In the genomic region with DNA sequence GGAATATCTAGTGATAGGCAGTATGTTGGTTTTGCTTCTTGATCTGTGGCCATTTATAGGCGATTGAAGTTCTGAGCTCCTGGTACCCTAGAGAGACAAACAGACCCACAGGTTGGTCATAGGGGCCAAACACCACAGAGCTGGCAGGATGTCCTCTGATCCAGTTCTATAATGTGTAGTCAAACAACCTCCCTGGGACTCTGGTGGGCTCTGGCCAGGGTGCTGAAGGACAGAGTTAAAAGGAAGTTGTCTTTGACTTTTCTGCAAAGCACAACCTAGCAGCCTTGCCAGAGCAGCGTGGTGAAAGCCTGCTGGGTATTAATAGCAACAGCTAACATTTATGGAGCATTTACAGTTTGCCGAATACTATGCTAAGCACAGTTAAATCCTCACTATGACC, we compare ENCODE assay signal across 19 mouse cellular contexts.
DNase-seq lines count a peak whose midpoint lies in the region; ATAC-seq and TF ChIP-seq lines count a peak whose summit lies in the region.
"Had no signal": no experiment of that assay in that cellular context is flagged by ENCODE, and none has a peak within 500 bp of the region (broad histone marks: within the 10 kb centered on the region; RNA-seq: fewer than 3 reads in every experiment).

No protein-coding gene starts in this region.

- no peak for ATAC-seq in embryonic facial prominence, embryonic 11.5 days (replicated peaks; ENCODE audit: insufficient number of reproducible peaks, low FRiP score, low TSS enrichment, low read depth)
- no peak for ATAC-seq in embryonic facial prominence, embryonic 14.5 days (ENCODE audit: low read depth)
- ATAC-seq: midbrain, embryonic 13.5 days; Patski had no signal

- no peaks in the 10 kb centered on the region for H3K9me3 ChIP-seq in embryonic facial prominence, embryonic 11.5 days (replicated peaks; ENCODE audit: control insufficient read depth, low read length)
- no peaks in the 10 kb centered on the region for H3K9me3 ChIP-seq in embryonic facial prominence, embryonic 10.5 days
- H3K9me3 ChIP-seq in MEL (replicated peaks; ENCODE audit: insufficient read depth, low read length): no peaks in the 10 kb centered on the region
- H3K9me3 ChIP-seq in embryonic facial prominence, embryonic 14.5 days (ENCODE audit: control insufficient read depth, low read length): no peaks in the 10 kb centered on the region
- H3K9me3 ChIP-seq: forebrain, embryonic 10.5 days; limb, embryonic 13.5 days; liver, embryonic 15.5 days; midbrain, embryonic 13.5 days had no signal

- no peak overlapping the region for H3K4me3 ChIP-seq in embryonic facial prominence, embryonic 11.5 days (ENCODE audit: low read depth, low read length)
- H3K4me3 ChIP-seq in embryonic facial prominence, embryonic 10.5 days: no peak overlapping the region
- no peak overlapping the region for H3K4me3 ChIP-seq in MEL (ENCODE audit: control insufficient read depth in 1 of 2, insufficient read depth in 1 of 2, low read depth in 2 of 2, low read length in 2 of 2)
- H3K4me3 ChIP-seq in embryonic facial prominence, embryonic 14.5 days (ENCODE audit: low read depth, low read length): no peak overlapping the region
- H3K4me3 ChIP-seq: forebrain, embryonic 10.5 days; gastrocnemius, adult 2 months; limb, embryonic 13.5 days; liver, embryonic 15.5 days; midbrain, embryonic 13.5 days had no signal

- H3K27ac ChIP-seq in embryonic facial prominence, embryonic 11.5 days (replicated peaks; ENCODE audit: low read depth, low read length): no peak overlapping the region
- H3K27ac ChIP-seq in embryonic facial prominence, embryonic 10.5 days (replicated peaks): no peak overlapping the region
- H3K27ac ChIP-seq in MEL (ENCODE audit: control insufficient read depth, low read depth, low read length): no peak overlapping the region
- no peak overlapping the region for H3K27ac ChIP-seq in embryonic facial prominence, embryonic 14.5 days (replicated peaks; ENCODE audit: low read depth, low read length)
- H3K27ac ChIP-seq: forebrain, embryonic 10.5 days; gastrocnemius, adult 2 months; limb, embryonic 13.5 days; liver, embryonic 15.5 days; midbrain, embryonic 13.5 days had no signal

- peak; percentile 20 for DNase-seq in embryonic facial prominence, embryonic 11.5 days (ENCODE audit: low spot score)
- DNase-seq in embryonic facial prominence, embryonic 10.5 days (ENCODE audit: low spot score): no peak
- DNase-seq in kidney, postnatal 4 days: peak; percentile 56 to 61
- DNase-seq in kidney, adult 9 months: no peak
- peak; percentile 44 for DNase-seq in MEL (ENCODE audit: low read depth, low spot score)
- DNase-seq in embryonic facial prominence, embryonic 14.5 days (ENCODE audit: low spot score): peak; percentile 30
- no peak for DNase-seq in natural killer cell, adult 2 months (ENCODE audit: low spot score in 2 of 2)
- DNase-seq: adrenal gland, postnatal 25 days; cerebellum, adult 18-20 months; gastrocnemius, adult 2 months; kidney, adult 2 months; lung, postnatal 14 days; right cerebral cortex, postnatal 14 days; thymus, adult 2 months had no signal

- WGBS in embryonic facial prominence, embryonic 11.5 days: 71% methylated on average over 3 of the region's 3 CpGs
- WGBS in embryonic facial prominence, embryonic 10.5 days: 71% methylated on average over 3 of the region's 3 CpGs
- WGBS in embryonic facial prominence, embryonic 14.5 days: 72% methylated on average over 3 of the region's 3 CpGs

- no peak for TF ChIP-seq CTCF in MEL (IDR thresholded peaks at IDR 0.05 in 2 of 3, conservative IDR thresholded peaks at IDR 0.05 in 1 of 3; ENCODE audit: control insufficient read depth in 1 of 3, insufficient read depth in 1 of 3, low read depth in 2 of 3, low read length in 3 of 3, poor library complexity in 1 of 3, severe bottlenecking in 1 of 3)

- no peaks in the 10 kb centered on the region for H3K4me1 ChIP-seq in embryonic facial prominence, embryonic 11.5 days (ENCODE audit: control insufficient read depth, insufficient read depth, low read length)
- H3K4me1 ChIP-seq in embryonic facial prominence, embryonic 10.5 days: peaks cover 6% of the 10 kb centered on the region; the same call in 1 of the 2 replicates
- H3K4me1 ChIP-seq in MEL (ENCODE audit: control insufficient read depth in 1 of 2, insufficient read depth in 2 of 2, low read length in 2 of 2): no peaks in the 10 kb centered on the region
- H3K4me1 ChIP-seq in embryonic facial prominence, embryonic 14.5 days (ENCODE audit: control insufficient read depth, insufficient read depth, low read length): no peaks in the 10 kb centered on the region
- H3K4me1 ChIP-seq: limb, embryonic 13.5 days; liver, embryonic 15.5 days had no signal

- TF ChIP-seq POLR2A in MEL (IDR thresholded peaks at IDR 0.05; ENCODE audit: control insufficient read depth in 1 of 2, insufficient read depth in 1 of 2, low read depth in 1 of 2, low read length in 2 of 2, poor library complexity in 1 of 2): no peak

- TF ChIP-seq EP300 in MEL (IDR thresholded peaks at IDR 0.05; ENCODE audit: low read depth in 1 of 2, low read length in 2 of 2): no peak

- no peak for TF ChIP-seq RAD21 in MEL (IDR thresholded peaks at IDR 0.05; ENCODE audit: low read depth, low read length)

- H3K4me2 ChIP-seq in embryonic facial prominence, embryonic 11.5 days (ENCODE audit: low read depth, low read length): no peak overlapping the region
- no peak overlapping the region for H3K4me2 ChIP-seq in embryonic facial prominence, embryonic 14.5 days (ENCODE audit: low read depth, low read length)
- H3K4me2 ChIP-seq: limb, embryonic 13.5 days; liver, embryonic 15.5 days; midbrain, embryonic 13.5 days had no signal

- H3K79me2 ChIP-seq in MEL (ENCODE audit: control insufficient read depth, insufficient read depth, low read length, poor library complexity): no peaks in the 10 kb centered on the region

- no peaks in the 10 kb centered on the region for H3K27me3 ChIP-seq in embryonic facial prominence, embryonic 11.5 days (ENCODE audit: control insufficient read depth, insufficient read depth, low read length)
- H3K27me3 ChIP-seq in embryonic facial prominence, embryonic 10.5 days (replicated peaks; ENCODE audit: low read depth, poor library complexity, severe bottlenecking): no peaks in the 10 kb centered on the region
- peaks cover 0 to 3% of the 10 kb centered on the region in 2 experiments; a peak in 2 of 4 replicates for H3K27me3 ChIP-seq in MEL (ENCODE audit: control insufficient read depth in 1 of 2, insufficient read depth in 2 of 2, low read length in 2 of 2)
- no peaks in the 10 kb centered on the region for H3K27me3 ChIP-seq in embryonic facial prominence, embryonic 14.5 days (replicated peaks; ENCODE audit: control insufficient read depth, insufficient read depth, low read length)
- H3K27me3 ChIP-seq: limb, embryonic 13.5 days; liver, embryonic 15.5 days; midbrain, embryonic 13.5 days had no signal

- H3K36me3 ChIP-seq in embryonic facial prominence, embryonic 11.5 days (replicated peaks; ENCODE audit: control insufficient read depth, insufficient read depth, low read depth, low read length): no peaks in the 10 kb centered on the region
- H3K36me3 ChIP-seq in embryonic facial prominence, embryonic 10.5 days (replicated peaks): no peaks in the 10 kb centered on the region
- no peaks in the 10 kb centered on the region for H3K36me3 ChIP-seq in MEL (ENCODE audit: control insufficient read depth in 1 of 2, insufficient read depth in 2 of 2, low read length in 2 of 2)
- no peaks in the 10 kb centered on the region for H3K36me3 ChIP-seq in embryonic facial prominence, embryonic 14.5 days (ENCODE audit: control insufficient read depth, insufficient read depth, low read length)
- H3K36me3 ChIP-seq: forebrain, embryonic 10.5 days; limb, embryonic 13.5 days; liver, embryonic 15.5 days; midbrain, embryonic 13.5 days had no signal

- no peak overlapping the region for H3K9ac ChIP-seq in embryonic facial prominence, embryonic 11.5 days (replicated peaks; ENCODE audit: low read length)
- no peak overlapping the region for H3K9ac ChIP-seq in MEL (ENCODE audit: control insufficient read depth, low read depth, low read length, poor library complexity, severe bottlenecking)
- no peak overlapping the region for H3K9ac ChIP-seq in embryonic facial prominence, embryonic 14.5 days (ENCODE audit: low read depth, low read length)
- H3K9ac ChIP-seq: limb, embryonic 13.5 days; liver, embryonic 15.5 days; midbrain, embryonic 13.5 days had no signal

TF ChIP-seq in MEL, 35 proteins besides CTCF, POLR2A, EP300 and RAD21:
- TF ChIP-seq CHD2 (IDR thresholded peaks at IDR 0.05; ENCODE audit: low read length): no peak
- TF ChIP-seq GATA1 (IDR thresholded peaks at IDR 0.05; ENCODE audit: low read depth, low read length): no peak
- no peak for TF ChIP-seq MEF2A (IDR thresholded peaks at IDR 0.05; ENCODE audit: extremely low read depth, insufficient replicate concordance, low read depth, low read length, poor library complexity, severe bottlenecking)
- TF ChIP-seq MAZ (IDR thresholded peaks at IDR 0.05; ENCODE audit: low read depth, low read length): no peak
- TF ChIP-seq MAFK (IDR thresholded peaks at IDR 0.05; ENCODE audit: borderline replicate concordance, low read depth, low read length): no peak
- no peak for TF ChIP-seq CHD1 (IDR thresholded peaks at IDR 0.05; ENCODE audit: low read depth, low read length)
- no peak for TF ChIP-seq MYC (IDR thresholded peaks at IDR 0.05; ENCODE audit: low read depth, low read length)
- no peak for TF ChIP-seq TCF12 (IDR thresholded peaks at IDR 0.05; ENCODE audit: low read depth, low read length)

Comparison
In these comparisons a context has a peak if more than half of its experiments do, and no peak if none do; other contexts are left out.
1. DNase-seq: peak in embryonic facial prominence, embryonic 11.5 days (single experiment), kidney, postnatal 4 days (2 of 2), MEL (single experiment) and embryonic facial prominence, embryonic 14.5 days (single experiment); none in embryonic facial prominence, embryonic 10.5 days (single experiment), kidney, adult 9 months (single experiment) and natural killer cell, adult 2 months (0 of 2).